Mouse (Mus musculus) hindbrain, postnatal 0 days (tissue): ENCODE measurements around the gene Olfr67. TPM values are rescaled to one million over a fixed set of nuclear protein-coding genes. Genes with fewer than 3 reads are reported as not detected.
"Not testable (repeated sequence)": the region's sequence is repeated elsewhere in the genome, so short reads cannot be mapped to it uniquely, and the experiment has no call there.

Experiments
- ATAC-seq: fragments of 200-750 bp; cut with Nextera tagmentation; 2 replicates; pipeline ENCODE4 v1.8.0; 2017; ENCODE audit warnings: mild to moderate bottlenecking, moderate TSS enrichment, moderate library complexity
- DNase-seq: peaks from one replicate; pipeline ENCODE4 v3.0.0-alpha.2; 2015; ENCODE audit warnings: low spot score
- H3K27ac ChIP-seq: fragments of 300-500 bp; sonication (generic); 2 replicates; pipeline ENCODE4 v1.5.1; 2014; ENCODE audit warnings: mild to moderate bottlenecking
- H3K27me3 ChIP-seq: fragments of 300-500 bp; sonication (generic); 2 replicates; pipeline ENCODE4 v1.6.1; 2014; ENCODE audit warnings: low read length, mixed read lengths; ENCODE audit not compliant: insufficient read depth
- H3K36me3 ChIP-seq: fragments of 300-500 bp; sonication (generic); 2 replicates; pipeline ENCODE4 v1.6.1; 2014; ENCODE audit warnings: low read length, mixed read lengths; ENCODE audit not compliant: insufficient read depth
- H3K4me1 ChIP-seq: fragments of 300-500 bp; sonication (generic); 2 replicates; pipeline ENCODE4 v1.6.1; 2014; ENCODE audit warnings: antibody characterized with exemption, low read length, mixed read lengths; ENCODE audit not compliant: insufficient read depth
- H3K4me2 ChIP-seq: fragments of 300-500 bp; sonication (generic); 2 replicates; pipeline ENCODE4 v1.6.1; 2014; ENCODE audit warnings: low read depth, mild to moderate bottlenecking, low read length, moderate library complexity, mixed read lengths
- H3K4me3 ChIP-seq: fragments of 300-500 bp; sonication (generic); 2 replicates; pipeline ENCODE4 v1.5.1; 2014; ENCODE audit warnings: low read length
- H3K9ac ChIP-seq: fragments of 300-500 bp; sonication (generic); replicated peaks from 2 replicates; pipeline ENCODE4 v1.6.1; 2014; ENCODE audit warnings: mild to moderate bottlenecking, low read length, moderate library complexity, mixed read lengths
- H3K9me3 ChIP-seq: fragments of 300-500 bp; sonication (generic); 2 replicates; pipeline ENCODE4 v1.6.1; 2016; ENCODE audit warnings: low read length, mixed read lengths
- CTCF ChIP-seq: IDR thresholded peaks from 2 replicates; pipeline ENCODE4 v1.5.1; 2016; ENCODE audit warnings: antibody characterized with exemption, control low read depth, low read depth
- WGBS: fragments of 180-500 bp; shearing (Covaris S2); extraction: QIAGEN DNeasy Blood & Tissue Kit; methylation state at CpG from one replicate; pipeline ENCODE4 v1.1.7; 2014; 5-methylcytosine and 5-hydroxymethylcytosine counted together
- polyA plus RNA-seq: library from polyadenylated mRNA; unstranded; fragments of >200 nt; fragmentation: Nextera tagmentation; extraction: Ambion mirVana; gene quantifications from 2 replicates; pipeline ENCODE4 v1.2.1, GENCODE M21; 2015
- total RNA-seq: library from RNA; depleted of rRNA; stranded (reverse); fragments of >200 nt; gene quantifications from 2 replicates; pipeline ENCODE4 v1.2.3, GENCODE M21; 2014

Gene Olfr67
- total and polyA plus RNA-seq, 2 experiments from 2014 or later: not detected

GRCm38 (mm10) chr7:103813766-103814165, 22.1 kb upstream of the Olfr67 start, which contains the start of gene Hbb-bt:
Gene Hbb-bt (minus strand): TSS chr7:103813996.
- H3K4me1 ChIP-seq: no peaks in the 10 kb centered on the region
- H3K4me2 ChIP-seq: no peak within 1 kb of the TSS
- ATAC-seq: no peak
- WGBS: 96% methylated on average over 3 of the region's 3 CpGs
- H3K4me3 ChIP-seq: no peak within 1 kb of the TSS
- H3K36me3 ChIP-seq: no peaks in the 10 kb centered on the region
- H3K27me3 ChIP-seq: no peaks in the 10 kb centered on the region
- no peak within 1 kb of the TSS for H3K27ac ChIP-seq
- TF ChIP-seq CTCF: no peak
- H3K9ac ChIP-seq: no peak within 1 kb of the TSS
- no peaks in the 10 kb centered on the region for H3K9me3 ChIP-seq
- no peak for DNase-seq

- not testable (repeated sequence) for H3K4me2 ChIP-seq, H3K9ac ChIP-seq, H3K4me3 ChIP-seq, H3K36me3 ChIP-seq, H3K4me1 ChIP-seq, DNase-seq, H3K27ac ChIP-seq, ATAC-seq, H3K9me3 ChIP-seq, H3K27me3 ChIP-seq
- WGBS: no CpG with 5 or more reads among the region's 3 CpGs
These were observed 21.5 kb upstream of the Olfr67 start for GRCm38 (mm10) chr7:103813152-103813551.

- no peak for TF ChIP-seq CTCF
- H3K4me1 ChIP-seq: no peaks in the 10 kb centered on the region
- no peak overlapping the region for H3K4me3 ChIP-seq
- DNase-seq (no peak), ATAC-seq (no peak)
- H3K36me3 ChIP-seq: no peaks in the 10 kb centered on the region
- H3K4me2 ChIP-seq: no peak overlapping the region
- H3K9ac ChIP-seq: no peak overlapping the region
- no peaks in the 10 kb centered on the region for H3K9me3 ChIP-seq
- WGBS: 65% methylated on average over 1 of the region's 1 CpGs
- H3K27ac ChIP-seq: no peak overlapping the region
- H3K27me3 ChIP-seq: no peaks in the 10 kb centered on the region
These were observed 20.6 kb upstream of the Olfr67 start for GRCm38 (mm10) chr7:103812174-103812573.

- ATAC-seq (no peak), DNase-seq (no peak)
- no peaks in the 10 kb centered on the region for H3K4me1 ChIP-seq
- H3K9me3 ChIP-seq: no peaks in the 10 kb centered on the region
- no peak for TF ChIP-seq CTCF
- H3K4me2 ChIP-seq: no peak overlapping the region
- H3K4me3 ChIP-seq: no peak overlapping the region
- H3K27ac ChIP-seq: no peak overlapping the region
- H3K27me3 ChIP-seq: no peaks in the 10 kb centered on the region
- H3K36me3 ChIP-seq: no peaks in the 10 kb centered on the region
- no peak overlapping the region for H3K9ac ChIP-seq
- 89% methylated on average over 1 of the region's 1 CpGs for WGBS
These were observed 19.7 kb upstream of the Olfr67 start for GRCm38 (mm10) chr7:103811223-103811845.

GRCm38 (mm10) chr7:103810746-103811145, 19.1 kb upstream of the Olfr67 start:
- H3K4me3 ChIP-seq: no peak overlapping the region
- no peak overlapping the region for H3K27ac ChIP-seq
- no peaks in the 10 kb centered on the region for H3K4me1 ChIP-seq
- ATAC-seq (no peak), DNase-seq (no peak)
- 91% methylated on average over 3 of the region's 3 CpGs for WGBS
- no peak overlapping the region for H3K9ac ChIP-seq
- H3K9me3 ChIP-seq: no peaks in the 10 kb centered on the region
- TF ChIP-seq CTCF: no peak
- H3K36me3 ChIP-seq: no peaks in the 10 kb centered on the region
- H3K4me2 ChIP-seq: no peak overlapping the region
- H3K27me3 ChIP-seq: no peaks in the 10 kb centered on the region

- no peak overlapping the region for H3K9ac ChIP-seq
- H3K4me2 ChIP-seq: no peak overlapping the region
- DNase-seq (no peak), ATAC-seq (no peak)
- H3K36me3 ChIP-seq: no peaks in the 10 kb centered on the region
- H3K27me3 ChIP-seq: no peaks in the 10 kb centered on the region
- 91% methylated on average over 1 of the region's 1 CpGs for WGBS
- H3K4me1 ChIP-seq: no peaks in the 10 kb centered on the region
- no peak for TF ChIP-seq CTCF
- H3K27ac ChIP-seq: no peak overlapping the region
- H3K9me3 ChIP-seq: no peaks in the 10 kb centered on the region
- no peak overlapping the region for H3K4me3 ChIP-seq
These were observed 18.7 kb upstream of the Olfr67 start for GRCm38 (mm10) chr7:103810296-103810695.

- 73% methylated on average over 1 of the region's 1 CpGs for WGBS
- no peak for ATAC-seq
These were observed 18.2 kb upstream of the Olfr67 start for GRCm38 (mm10) chr7:103809801-103810155.

More at GRCm38 (mm10) chr7:103809801-103810155, 18.2 kb upstream of the Olfr67 start:
- Histone ChIP-seq H3K4me2 (no peak overlapping the region), H3K27me3 (no peaks in the 10 kb centered on the region), H3K4me3 (no peak overlapping the region), H3K36me3 (no peaks in the 10 kb centered on the region), H3K27ac (no peak overlapping the region), H3K4me1 (no peaks in the 10 kb centered on the region), H3K9ac (no peak overlapping the region), H3K9me3 (no peaks in the 10 kb centered on the region)
- no peak for TF ChIP-seq CTCF
- no peak for DNase-seq
